In the genomic region with DNA sequence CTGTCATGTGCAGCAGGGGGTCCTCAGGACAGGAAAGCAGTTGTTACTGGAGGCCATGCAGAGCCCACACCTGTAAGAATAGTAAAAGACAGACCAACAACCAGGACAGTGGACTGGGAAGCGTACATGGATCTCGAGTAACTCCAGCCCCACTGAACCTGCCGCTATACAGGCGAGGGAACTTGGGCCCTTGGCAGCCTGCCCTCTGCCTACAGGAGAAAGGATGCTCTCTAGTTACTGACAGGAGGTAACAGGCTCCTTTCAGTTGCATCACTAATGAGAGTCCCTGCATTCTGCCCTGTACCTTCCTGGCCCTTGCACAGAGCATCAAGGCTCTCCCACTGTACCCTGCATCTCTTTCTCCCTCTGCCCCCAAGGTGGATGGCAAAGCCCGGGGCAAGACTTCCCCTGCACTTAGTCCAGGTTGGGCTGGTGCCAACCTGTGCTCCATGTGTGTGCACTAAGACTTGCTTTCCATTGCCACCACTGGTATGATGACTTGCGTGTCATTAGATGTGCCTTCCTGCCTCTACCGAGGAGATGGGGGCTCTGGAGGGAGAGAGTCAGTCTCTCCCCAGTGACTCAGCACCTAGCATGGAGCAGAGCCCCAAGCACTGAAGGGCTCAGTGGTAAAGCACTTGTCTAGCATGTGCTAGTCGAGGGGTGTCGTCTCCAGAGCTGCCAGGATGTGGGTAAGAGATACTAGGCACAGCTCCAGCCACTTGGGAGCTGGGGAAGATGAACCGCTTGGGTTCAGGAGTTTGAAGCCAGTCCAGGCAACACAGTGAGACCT, we compare ENCODE assay signal across 11 mouse cellular contexts. TPM values are rescaled to one million over a fixed set of nuclear protein-coding genes. Genes with fewer than 3 reads are reported as not detected.
DNase-seq lines count a peak whose midpoint lies in the region; ATAC-seq and TF ChIP-seq lines count a peak whose summit lies in the region.
"Had no signal": no experiment of that assay in that cellular context is flagged by ENCODE, and none has a peak within 500 bp of the region (broad histone marks: within the 10 kb centered on the region; RNA-seq: fewer than 3 reads in every experiment).

No protein-coding gene starts in this region.

- H3K4me3 ChIP-seq in forebrain, embryonic 11.5 days (ENCODE audit: low read depth, low read length), result no peak overlapping the region
- no peak overlapping the region for H3K4me3 ChIP-seq in forebrain, embryonic 10.5 days
- no peak overlapping the region for H3K4me3 ChIP-seq in liver, embryonic 11.5 days (ENCODE audit: low read depth, low read length)
- H3K4me3 ChIP-seq in neural tube, embryonic 14.5 days (ENCODE audit: low read depth, low read length), result no peak overlapping the region

- no peaks in the 10 kb centered on the region for H3K4me1 ChIP-seq in forebrain, embryonic 11.5 days (replicated peaks; ENCODE audit: control insufficient read depth, insufficient read depth, low read length)
- H3K4me1 ChIP-seq in forebrain, embryonic 10.5 days, result no peaks in the 10 kb centered on the region
- H3K4me1 ChIP-seq in liver, embryonic 11.5 days (replicated peaks; ENCODE audit: control insufficient read depth, insufficient read depth, low read length), result no peaks in the 10 kb centered on the region
- H3K4me1 ChIP-seq in neural tube, embryonic 14.5 days (ENCODE audit: control insufficient read depth, insufficient read depth, low read length), result 0 out of 2 replicates have a peak, but pooled peaks cover 2% of the 10 kb centered on the region

- H3K9ac ChIP-seq in forebrain, embryonic 11.5 days (ENCODE audit: low read length), result no peak overlapping the region
- no peak overlapping the region for H3K9ac ChIP-seq in liver, embryonic 11.5 days (ENCODE audit: low read depth, low read length)
- H3K9ac ChIP-seq in neural tube, embryonic 14.5 days (replicated peaks; ENCODE audit: low read depth, low read length), result no peak overlapping the region
- H3K9ac ChIP-seq: hindbrain, embryonic 14.5 days had no signal

- no peak overlapping the region for H3K4me2 ChIP-seq in forebrain, embryonic 11.5 days (ENCODE audit: low read depth, low read length, severe bottlenecking)
- H3K4me2 ChIP-seq in liver, embryonic 11.5 days, result no peak overlapping the region
- H3K4me2 ChIP-seq in neural tube, embryonic 14.5 days (ENCODE audit: low read depth, low read length), result no peak overlapping the region
- H3K4me2 ChIP-seq: hindbrain, embryonic 14.5 days had no signal

- WGBS in forebrain, embryonic 11.5 days, result 80% methylated on average over 10 of the region's 10 CpGs
- 85% methylated on average over 10 of the region's 10 CpGs for WGBS in forebrain, embryonic 10.5 days
- 68% methylated on average over 10 of the region's 10 CpGs for WGBS in liver, embryonic 11.5 days
- WGBS in neural tube, embryonic 14.5 days, result 81% methylated on average over 10 of the region's 10 CpGs

- H3K36me3 ChIP-seq in forebrain, embryonic 11.5 days (ENCODE audit: control insufficient read depth, insufficient read depth, low read length), result peaks cover 10% of the 10 kb centered on the region
- H3K36me3 ChIP-seq in forebrain, embryonic 10.5 days (replicated peaks), result peaks cover 38% of the 10 kb centered on the region
- peaks cover 13% of the 10 kb centered on the region; the same call in 1 of the 2 replicates for H3K36me3 ChIP-seq in liver, embryonic 11.5 days (ENCODE audit: control insufficient read depth, insufficient read depth, low read length)
- peaks cover 27% of the 10 kb centered on the region; the same call in 1 of the 2 replicates for H3K36me3 ChIP-seq in neural tube, embryonic 14.5 days (ENCODE audit: control insufficient read depth, insufficient read depth, low read length)

- no peaks in the 10 kb centered on the region for H3K9me3 ChIP-seq in forebrain, embryonic 11.5 days (ENCODE audit: control insufficient read depth, low read length)
- H3K9me3 ChIP-seq in forebrain, embryonic 10.5 days, result no peaks in the 10 kb centered on the region
- no peaks in the 10 kb centered on the region for H3K9me3 ChIP-seq in liver, embryonic 11.5 days (ENCODE audit: control insufficient read depth, low read length)
- H3K9me3 ChIP-seq in neural tube, embryonic 14.5 days (ENCODE audit: control insufficient read depth, low read length), result no peaks in the 10 kb centered on the region

- no peak for TF ChIP-seq CTCF in brain, embryonic 14.5 days (IDR thresholded peaks at IDR 0.05; ENCODE audit: borderline replicate concordance, extremely low read depth, insufficient read depth, insufficient read length)

- H3K27ac ChIP-seq in forebrain, embryonic 11.5 days (ENCODE audit: low read depth, low read length), result no peak overlapping the region
- no peak overlapping the region for H3K27ac ChIP-seq in forebrain, embryonic 10.5 days
- H3K27ac ChIP-seq in liver, embryonic 11.5 days (ENCODE audit: low read depth, low read length), result no peak overlapping the region
- 0 out of 2 replicates have a peak overlapping the region, but pooled peaks have one; percentile 28 for H3K27ac ChIP-seq in neural tube, embryonic 14.5 days (ENCODE audit: low read depth, low read length)
- H3K27ac ChIP-seq: hindbrain, embryonic 14.5 days had no signal

- TF ChIP-seq POLR2A in brain, embryonic 14.5 days (IDR thresholded peaks at IDR 0.05; ENCODE audit: borderline replicate concordance, extremely low read depth, insufficient read depth, insufficient read length, poor library complexity, severe bottlenecking), result no peak

- no peak for ATAC-seq in forebrain, embryonic 11.5 days (replicated peaks; ENCODE audit: low FRiP score)
- peak; percentile 58; the same call in 1 of the 2 replicates for ATAC-seq in liver, embryonic 11.5 days (replicated peaks; ENCODE audit: low FRiP score)
- no peak for ATAC-seq in neural tube, embryonic 14.5 days (ENCODE audit: low read depth)
- ATAC-seq in inflammation-experienced regulatory T-cells, adult 6 months, result no peak

- peak; percentile 48 for DNase-seq in forebrain, embryonic 11.5 days (ENCODE audit: low spot score)
- no peak for DNase-seq in forebrain, embryonic 10.5 days (ENCODE audit: extremely low spot score, low spot score)
- DNase-seq in liver, embryonic 11.5 days (ENCODE audit: low spot score), result no peak
- DNase-seq in liver, result no peak
- DNase-seq in brain, embryonic 14.5 days (ENCODE audit: low read depth), result peak; percentile 35
- DNase-seq in layer of hippocampus, adult 11-12 months (ENCODE audit: low spot score), result no peak
- DNase-seq: layer of hippocampus, postnatal 36 days; thymus, adult 2 months had no signal

- H3K27me3 ChIP-seq in forebrain, embryonic 11.5 days (ENCODE audit: control insufficient read depth, insufficient read depth, low read length), result no peaks in the 10 kb centered on the region
- no peaks in the 10 kb centered on the region for H3K27me3 ChIP-seq in forebrain, embryonic 10.5 days (ENCODE audit: poor library complexity, severe bottlenecking)
- no peaks in the 10 kb centered on the region for H3K27me3 ChIP-seq in liver, embryonic 11.5 days (replicated peaks; ENCODE audit: control insufficient read depth, insufficient read depth, low read length)
- H3K27me3 ChIP-seq in neural tube, embryonic 14.5 days (ENCODE audit: control insufficient read depth, insufficient read depth, low read length), result no peaks in the 10 kb centered on the region

RNA-seq across cellular contexts. Expression of gene Myl9, which starts 8.8 kb away (rescaled TPM):
- 105 and 121 TPM in 2 replicates for polyA plus RNA-seq in forebrain, embryonic 11.5 days (2014; fragmentation: Nextera tagmentation; extraction: Ambion mirVana)
- 79.0 and 80.3 TPM in 2 replicates for polyA plus RNA-seq in forebrain, embryonic 10.5 days (2016; fragmentation: Nextera tagmentation; extraction: Ambion mirVana)
- polyA plus RNA-seq in liver, embryonic 11.5 days (2014; fragmentation: Nextera tagmentation; extraction: Ambion mirVana), result 98.9 and 115 TPM in 2 replicates
- polyA plus RNA-seq in brain, embryonic 14.5 days (2012; rRNA removed), result 22.2 and 40.0 TPM in 2 replicates
- 23.3 and 43.0 TPM in 2 replicates for polyA plus RNA-seq in neural tube, embryonic 14.5 days (2014; fragmentation: Nextera tagmentation; extraction: Ambion mirVana)
- not detected for polyA plus RNA-seq in inflammation-experienced regulatory T-cells, adult 6 months (2017; shearing (Covaris generic))

Comparison
In these comparisons a context has a peak if more than half of its experiments do, and no peak if none do; other contexts are left out.
1. DNase-seq: peak in forebrain, embryonic 11.5 days (single experiment) and brain, embryonic 14.5 days (single experiment); none in forebrain, embryonic 10.5 days (single experiment), liver, embryonic 11.5 days (single experiment), liver (single experiment) and layer of hippocampus, adult 11-12 months (single experiment).
2. RNA of gene Myl9, which starts 8.8 kb away (polyA plus RNA-seq): 98.9 to 115 TPM in liver, embryonic 11.5 days, 105 to 121 TPM in forebrain, embryonic 11.5 days, 79.0 to 80.3 TPM in forebrain, embryonic 10.5 days, 22.2 to 40.0 TPM in brain, embryonic 14.5 days and 23.3 to 43.0 TPM in neural tube, embryonic 14.5 days; not detected in inflammation-experienced regulatory T-cells, adult 6 months; every median in the first group is over 10 times any median in the second.